Mouse (Mus musculus) spleen, postnatal 36 days (tissue): Measurements from ENCODE around the gene Olfr532.
"Not testable (repeated sequence)": the region's sequence is repeated elsewhere in the genome, so short reads cannot be mapped to it uniquely, and the experiment has no call there.

Experiments
- DNase-seq, 2 experiments: peaks; one replicate each; pipeline ENCODE4 v3.0.0; 2022; ENCODE audit warnings: low spot score in 2 of 2, mixed read lengths in 1 of 2

Gene Olfr532

DNA sequence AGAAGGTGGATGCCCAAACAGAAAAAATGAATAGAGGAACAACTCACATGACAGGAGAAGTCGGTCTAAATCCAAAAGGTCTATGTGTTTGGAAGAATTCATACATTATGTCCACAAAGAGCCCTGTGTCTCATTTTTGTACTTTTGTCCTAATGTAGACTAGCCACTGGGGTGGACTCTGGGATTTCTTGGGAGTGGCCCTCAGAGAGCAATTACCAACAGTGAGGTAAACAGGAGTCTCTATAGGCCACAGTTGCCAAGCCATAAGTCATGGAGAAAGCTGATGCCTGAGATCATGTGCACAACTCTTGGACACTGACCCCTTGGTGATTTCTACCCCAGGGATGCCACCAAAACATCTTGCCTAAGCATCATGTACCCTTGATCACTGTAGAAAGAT, at the start of gene Olfr532:
Gene Olfr532 (minus strand): TSS at position 101 of the 400 bp plus-strand sequence.
- DNase-seq: no peak

DNA sequence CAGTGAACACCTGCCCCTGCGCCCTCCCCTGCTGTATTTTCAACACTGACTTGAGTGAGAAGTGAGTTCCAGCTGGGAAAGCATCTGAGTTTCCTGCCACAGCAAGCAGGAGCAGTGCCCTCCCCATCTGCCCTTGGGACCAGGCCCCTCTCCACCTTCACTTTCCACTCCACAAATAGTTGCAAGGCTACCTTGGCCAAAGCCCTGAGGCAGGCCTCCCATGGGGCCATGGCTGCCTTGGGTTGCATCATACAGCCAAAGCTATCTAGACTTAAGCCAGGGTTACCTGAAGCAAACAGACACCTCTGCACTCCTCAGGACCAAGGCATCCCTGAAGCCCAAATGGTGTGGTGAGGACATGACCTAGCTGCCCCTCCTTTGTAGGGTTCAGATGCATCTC, 41.6 kb upstream of the Olfr532 start, which contains the start of gene Olfr533:
Gene Olfr533 (plus strand): TSS at position 301 of the 400 bp plus-strand sequence.
- DNase-seq: not testable (repeated sequence)

DNA sequence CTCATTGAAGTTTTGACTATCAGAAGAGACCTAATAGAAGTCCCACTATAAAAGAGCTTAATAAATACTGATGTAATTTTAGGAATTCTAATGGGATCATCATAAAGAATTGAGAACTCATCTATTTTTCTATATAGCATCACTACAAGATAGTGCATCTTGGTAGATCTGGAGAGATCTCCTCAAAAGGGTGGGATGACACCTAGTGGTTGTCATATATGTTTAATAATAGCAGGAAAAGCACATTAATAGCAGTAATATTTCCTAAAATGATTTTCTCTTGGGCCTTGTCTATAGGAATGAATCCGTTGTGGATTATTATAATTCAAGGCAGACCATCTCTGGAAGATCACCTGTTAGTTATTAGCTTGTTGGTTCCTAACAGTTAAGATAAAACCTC, 21.7 kb upstream of the Olfr532 start:
- DNase-seq: no peak

DNA sequence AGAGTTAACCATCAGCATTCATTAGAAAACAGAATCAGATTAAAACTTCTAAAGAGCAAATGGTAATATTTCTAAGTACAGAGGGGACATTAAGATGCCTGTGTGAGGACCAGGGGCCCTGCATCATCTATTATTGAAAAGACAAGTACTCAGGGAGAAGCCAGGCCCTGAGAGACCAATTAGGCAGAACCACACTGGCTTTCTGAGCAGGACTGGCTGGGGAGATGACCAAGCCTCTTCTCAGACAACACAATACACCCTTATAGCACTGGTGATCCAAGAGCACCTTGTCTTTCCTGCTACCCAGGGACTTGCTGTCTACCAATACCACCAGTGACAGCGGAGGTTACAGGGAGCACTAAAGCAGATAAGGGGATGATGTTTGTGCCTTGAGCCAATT, 18.6 kb downstream of the Olfr532 start, which contains the start of gene Olfr531:
Gene Olfr531 (minus strand): TSS at position 101 of the 400 bp plus-strand sequence.
- DNase-seq: no peak

- no peak for DNase-seq
Measured at GRCm38 (mm10) chr7:140376911-140377310, 44.5 kb downstream of the Olfr532 start.

- no peak for DNase-seq
Measured at GRCm38 (mm10) chr7:140376231-140376630, 45.2 kb downstream of the Olfr532 start, which contains the start of gene Olfr530. Olfr530 (minus strand) TSS chr7:140376331.

- DNase-seq: no peak
Measured at GRCm38 (mm10) chr7:140374300-140374699, 47.1 kb downstream of the Olfr532 start.
